Mouse (Mus musculus) heart, postnatal 36 days (tissue): ENCODE data around the gene Adk. TPM values are rescaled to one million over a fixed set of nuclear protein-coding genes. Genes with fewer than 3 reads are reported as not detected.
"Not testable (repeated sequence)": the region's sequence is repeated elsewhere in the genome, so short reads cannot be mapped to it uniquely, and the experiment has no call there.

ENCODE experiments used
- DNase-seq, 2 experiments: peaks; one replicate each; pipeline ENCODE4 v3.0.0; 2021 to 2022
- intact Hi-C: fragments of 180-260 bp; cut with DNase I; formaldehyde crosslinking; loops from one replicate; pipeline ENCODE4 v1.15.1; 2025
- total RNA-seq, 2 experiments: library from RNA; stranded (reverse); gene quantifications; 2 replicates each; pipeline ENCODE4 v1.2.3; 2021

Gene Adk
- total RNA-seq, 2 experiments from 2014 or later = 239 to 252 TPM

DNA sequence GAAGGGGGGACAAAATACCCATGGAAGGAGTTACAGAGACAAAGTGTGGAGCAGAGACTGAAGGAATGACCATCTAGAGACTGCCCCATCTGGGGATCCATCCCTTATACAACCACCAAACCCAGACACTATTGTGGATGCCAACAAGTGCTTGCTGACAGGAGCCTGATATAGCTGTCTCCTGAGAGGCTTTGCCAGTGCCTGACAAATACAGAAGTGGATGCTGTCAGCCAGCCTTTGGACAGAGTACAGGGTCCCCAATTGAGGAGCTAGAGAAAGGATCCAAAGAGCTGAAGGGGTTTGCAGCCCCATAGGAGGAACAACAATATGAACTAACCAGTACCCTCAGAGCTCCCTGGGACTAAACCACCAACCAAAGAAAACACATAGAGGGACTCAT lies 41.8 kb downstream of the Adk start:
- intact Hi-C loops, DNase-seq: not testable (repeated sequence)

- intact Hi-C loops = no loop called here
- DNase-seq = no peak
Measured at GRCm38 (mm10) chr14:21096279-21096678, 43.9 kb downstream of the Adk start.

DNA sequence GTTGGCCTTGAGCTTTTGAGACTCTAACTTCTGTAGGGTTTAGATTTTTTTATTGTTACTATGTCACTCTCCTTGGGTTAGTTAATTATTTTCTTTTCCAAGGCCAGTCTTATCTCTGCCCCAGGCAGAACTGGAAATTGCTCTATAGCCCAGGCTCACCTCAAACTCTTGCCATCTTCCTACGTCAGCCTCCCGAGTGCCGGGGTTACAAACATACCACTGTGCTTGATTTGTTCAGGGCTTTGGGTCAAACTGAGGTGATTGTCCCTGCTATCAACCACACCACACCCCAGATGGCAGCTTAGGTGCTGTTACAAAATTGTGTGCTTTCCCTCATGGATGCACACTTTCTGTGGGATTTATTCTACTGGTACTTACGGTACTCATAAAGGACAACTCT lies 44.3 kb downstream of the Adk start:
- no peak for DNase-seq
- intact Hi-C loops = no loop called here

DNA sequence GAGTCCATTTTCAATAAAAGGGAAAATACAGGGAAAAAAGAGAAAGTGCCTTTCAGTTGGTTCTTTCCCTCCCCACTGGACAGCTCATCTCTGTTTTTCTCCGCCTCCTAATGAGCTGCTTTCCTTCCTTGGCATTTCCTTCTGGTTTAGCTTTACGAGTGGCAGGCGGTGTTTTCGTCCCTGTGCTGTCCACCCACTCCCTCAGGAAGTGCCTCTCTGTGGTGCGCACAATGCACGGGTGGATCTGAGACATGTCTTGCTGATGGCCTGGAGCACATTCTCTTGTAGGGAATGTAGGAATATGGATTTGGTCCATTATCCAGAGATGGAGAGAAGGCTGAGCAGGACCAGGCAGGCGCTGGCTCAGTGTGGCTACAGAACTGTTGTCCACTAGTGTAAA lies 47.0 kb downstream of the Adk start:
- intact Hi-C loops = no loop called here
- DNase-seq = no peak

DNA sequence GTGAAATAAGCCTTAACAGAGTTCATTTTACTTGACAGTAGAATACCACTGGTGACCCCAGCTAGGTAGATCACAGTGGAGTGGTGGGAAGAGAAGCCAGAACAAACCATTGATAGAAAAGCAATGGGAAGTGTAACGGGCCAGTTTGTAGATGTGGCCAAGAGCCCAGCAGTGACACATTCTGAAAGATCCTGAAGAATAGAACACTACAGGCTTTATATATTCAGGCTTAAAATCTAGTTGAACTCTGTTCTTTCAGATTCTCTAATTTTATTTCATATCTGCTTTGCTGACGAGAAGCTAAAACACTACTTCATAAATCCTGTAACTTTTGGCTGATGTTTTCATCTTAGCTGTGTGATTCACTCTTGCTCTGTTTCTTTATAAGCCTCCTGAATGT lies 48.5 kb downstream of the Adk start:
- intact Hi-C loops = no loop called here
- DNase-seq = no peak

DNA sequence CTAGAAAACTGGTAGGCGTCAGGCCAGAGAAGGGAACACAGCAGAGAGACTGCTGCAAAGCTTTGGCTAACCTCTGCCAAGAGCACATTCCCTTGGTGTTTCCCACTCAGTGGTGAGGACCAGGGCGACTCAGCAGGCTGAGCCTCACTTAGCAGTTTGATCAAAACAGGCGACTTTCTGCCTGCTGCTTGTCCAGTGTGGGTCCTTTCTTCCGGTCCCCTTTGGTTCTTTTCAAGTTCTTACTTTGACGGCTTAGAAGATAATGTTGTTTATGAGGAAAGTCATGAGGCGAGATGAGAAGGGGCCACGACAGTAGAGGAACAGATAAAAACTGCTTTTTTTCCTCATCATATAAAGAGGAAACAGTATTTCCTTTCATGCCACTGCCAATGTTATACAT lies 49.2 kb downstream of the Adk start:
- intact Hi-C loops = no loop called here

GRCm38 (mm10) chr14:21102666-21103203 lies 50.4 kb downstream of the Adk start:
- intact Hi-C loops = no loop called here

More for the DNA sequence above, 49.2 kb downstream of the Adk start:
- DNase-seq = peak; percentile 44 to 55

GRCm38 (mm10) chr14:21105049-21105448 lies 52.7 kb downstream of the Adk start:
- DNase-seq = no peak
- intact Hi-C loops = no loop called here

More at GRCm38 (mm10) chr14:21102666-21103203, 50.4 kb downstream of the Adk start:
- DNase-seq = no peak

DNA sequence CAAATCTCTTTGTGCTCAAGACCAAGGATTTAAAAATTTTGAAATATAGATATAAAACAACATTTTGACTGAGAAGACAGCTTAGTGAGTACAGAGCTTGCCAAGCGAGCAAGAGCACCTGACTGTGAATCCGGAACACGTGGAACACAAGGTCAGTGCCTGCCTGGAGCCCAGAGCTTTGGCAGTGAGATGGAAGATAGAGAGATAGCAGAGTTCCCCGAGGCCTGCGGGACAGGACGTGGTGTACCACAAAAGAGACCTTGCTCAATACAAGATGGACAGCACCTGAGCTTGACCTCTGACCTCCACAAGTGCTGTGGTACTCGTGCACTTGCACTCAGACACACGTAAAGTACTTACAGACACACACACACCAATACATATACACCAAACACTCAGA lies 54.2 kb downstream of the Adk start:
- peak; percentile 25 to 37 for DNase-seq
- intact Hi-C loops = no loop called here

DNA sequence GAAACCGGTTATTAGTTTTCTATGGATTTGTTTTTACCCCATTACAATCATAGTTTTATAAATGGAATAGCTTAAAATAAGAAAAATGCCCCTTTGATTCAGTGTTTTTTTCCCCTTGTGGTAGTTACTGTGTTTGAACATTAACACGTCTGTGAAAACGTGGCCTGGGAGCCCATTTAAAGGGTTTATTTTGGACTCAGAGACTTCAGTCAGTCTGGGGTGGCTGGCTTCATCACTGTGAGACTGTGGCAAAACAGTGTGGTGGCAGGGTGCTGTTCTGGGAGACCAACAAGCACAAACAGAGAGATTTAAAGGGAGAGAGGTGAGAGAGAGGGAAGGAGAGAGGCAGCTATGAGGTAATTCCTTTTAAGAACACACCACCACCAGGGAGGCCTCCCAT lies 55.2 kb downstream of the Adk start:
- DNase-seq = no peak
- intact Hi-C loops = no loop called here

DNA sequence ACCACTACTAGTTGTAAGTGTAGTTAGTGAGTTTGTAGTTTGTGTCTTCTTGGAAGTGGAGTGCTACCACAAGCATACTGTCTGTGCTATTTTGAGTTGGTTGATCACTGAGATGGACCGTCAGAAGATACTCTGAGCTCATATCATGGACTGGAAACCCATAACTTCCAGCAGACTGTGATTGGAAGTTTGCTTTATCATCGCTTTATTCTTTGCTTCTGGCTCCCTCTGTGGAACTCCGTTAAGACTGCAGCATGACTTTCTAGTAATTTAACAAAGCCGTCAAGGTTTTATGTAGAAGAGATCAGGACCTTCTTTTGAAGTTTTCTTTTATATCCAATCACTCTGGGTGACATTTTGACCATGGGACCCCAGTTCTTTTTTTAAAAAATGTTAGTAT lies 58.1 kb downstream of the Adk start:
- DNase-seq = no peak
- intact Hi-C loops = loop anchor here (5.0 kb wide), 2 partner anchors 63 to 308 kb away; no protein-coding TSS in a partner anchor

DNA sequence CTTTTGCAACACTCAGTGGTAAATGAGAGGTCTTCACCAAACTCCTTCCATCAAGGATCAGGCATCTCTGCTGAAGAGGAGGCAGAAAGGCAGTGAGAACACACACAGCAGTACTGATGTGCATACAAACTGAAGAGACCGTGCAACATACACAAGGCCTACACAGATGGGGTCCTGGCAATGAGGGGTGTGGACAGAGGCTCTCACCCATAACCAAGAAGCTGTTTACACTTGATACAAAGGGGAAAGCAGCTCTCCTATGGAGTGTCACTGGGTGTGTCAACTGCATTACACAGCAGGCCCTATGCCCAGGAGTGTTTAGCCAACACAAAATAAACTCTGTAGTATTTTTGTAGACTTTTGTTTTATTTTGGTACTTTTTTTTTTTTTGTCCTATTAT lies 59.1 kb downstream of the Adk start:
- intact Hi-C loops = loop anchor here (5.0 kb wide), 2 partner anchors 64 to 309 kb away; no protein-coding TSS in a partner anchor

GRCm38 (mm10) chr14:21112174-21112573 lies 59.8 kb downstream of the Adk start:
- intact Hi-C loops = loop anchor here (5.0 kb wide), 2 partner anchors 65 to 310 kb away; no protein-coding TSS in a partner anchor
- no peak for DNase-seq

More for the DNA sequence above, 59.1 kb downstream of the Adk start:
- no peak for DNase-seq

GRCm38 (mm10) chr14:21112742-21113141 lies 60.4 kb downstream of the Adk start:
- intact Hi-C loops = loop anchor here (5.0 kb wide), 2 partner anchors 65 to 310 kb away; no protein-coding TSS in a partner anchor
- no peak for DNase-seq

DNA sequence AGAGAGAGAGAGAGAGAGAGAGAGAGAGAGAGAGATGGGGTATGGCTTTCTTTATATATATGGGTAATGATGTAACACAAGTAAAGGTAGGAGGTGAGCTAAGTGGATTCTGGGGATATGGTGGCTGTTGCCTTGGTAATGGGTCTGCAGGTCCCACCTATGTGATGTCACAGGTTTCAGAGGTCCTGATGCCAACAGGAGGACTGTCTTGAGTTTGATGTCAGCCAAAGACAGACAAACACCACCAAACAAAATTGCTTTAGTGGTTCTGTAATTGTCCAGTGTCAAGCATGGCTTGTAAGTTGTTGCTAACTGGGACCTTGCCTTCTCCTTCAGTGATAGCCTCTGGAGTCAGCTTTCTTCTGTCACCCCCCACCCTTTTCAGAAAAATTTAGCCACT lies 62.0 kb downstream of the Adk start:
- no peak for DNase-seq
- intact Hi-C loops = loop anchor here (5.0 kb wide), 2 partner anchors 67 to 312 kb away; no protein-coding TSS in a partner anchor

DNA sequence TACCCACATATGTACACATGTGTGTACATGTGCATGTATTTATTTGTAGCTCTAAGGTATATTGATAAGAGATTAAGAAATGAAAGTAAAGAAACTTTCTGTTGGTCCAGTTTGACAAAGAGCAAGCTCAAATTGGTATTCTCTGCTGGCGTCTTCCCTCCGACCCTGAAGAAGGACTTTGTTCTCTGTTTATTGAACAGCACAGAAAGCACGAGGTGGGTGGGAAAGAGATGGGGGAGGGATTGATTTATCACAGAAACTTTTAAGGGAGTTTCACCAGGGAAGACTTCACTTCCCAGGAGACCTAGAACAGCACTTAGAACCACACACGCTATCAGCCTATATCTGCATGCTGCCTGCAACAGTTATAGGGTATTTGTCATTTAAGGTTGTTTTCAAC lies 62.9 kb downstream of the Adk start:
- DNase-seq = no peak
- intact Hi-C loops = no loop called here

DNA sequence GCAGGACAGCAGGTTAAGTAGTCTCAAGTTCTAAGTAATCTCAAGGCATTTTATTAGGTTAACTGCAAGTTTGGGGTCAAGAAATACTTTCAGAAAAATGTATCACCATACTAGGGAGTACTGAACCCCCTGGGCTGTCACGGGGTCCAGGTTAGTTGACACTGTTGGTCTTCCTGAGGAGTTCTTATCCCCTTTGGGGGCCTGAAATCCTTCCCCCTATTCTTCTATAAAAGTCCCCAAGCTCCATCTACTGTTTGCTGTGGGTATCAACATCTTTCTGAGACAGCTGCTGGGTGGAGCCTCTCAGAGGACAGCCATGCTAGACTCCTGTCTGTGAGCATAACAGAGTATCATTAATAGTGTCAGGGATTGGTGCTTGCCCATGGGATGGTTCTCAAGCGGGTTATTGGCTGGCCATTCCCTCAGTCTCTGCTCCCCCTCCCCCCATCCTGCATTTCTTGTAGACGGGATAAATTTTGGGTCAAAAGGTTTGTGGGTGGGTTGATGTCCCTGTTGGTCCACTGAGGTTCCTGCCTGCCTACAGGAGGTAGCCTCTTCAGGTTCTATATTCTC lies 63.6 kb downstream of the Adk start:
- no peak for DNase-seq
- intact Hi-C loops = no loop called here

GRCm38 (mm10) chr14:21118095-21118494 lies 65.7 kb downstream of the Adk start:
- intact Hi-C loops = no loop called here
- no peak for DNase-seq

DNA sequence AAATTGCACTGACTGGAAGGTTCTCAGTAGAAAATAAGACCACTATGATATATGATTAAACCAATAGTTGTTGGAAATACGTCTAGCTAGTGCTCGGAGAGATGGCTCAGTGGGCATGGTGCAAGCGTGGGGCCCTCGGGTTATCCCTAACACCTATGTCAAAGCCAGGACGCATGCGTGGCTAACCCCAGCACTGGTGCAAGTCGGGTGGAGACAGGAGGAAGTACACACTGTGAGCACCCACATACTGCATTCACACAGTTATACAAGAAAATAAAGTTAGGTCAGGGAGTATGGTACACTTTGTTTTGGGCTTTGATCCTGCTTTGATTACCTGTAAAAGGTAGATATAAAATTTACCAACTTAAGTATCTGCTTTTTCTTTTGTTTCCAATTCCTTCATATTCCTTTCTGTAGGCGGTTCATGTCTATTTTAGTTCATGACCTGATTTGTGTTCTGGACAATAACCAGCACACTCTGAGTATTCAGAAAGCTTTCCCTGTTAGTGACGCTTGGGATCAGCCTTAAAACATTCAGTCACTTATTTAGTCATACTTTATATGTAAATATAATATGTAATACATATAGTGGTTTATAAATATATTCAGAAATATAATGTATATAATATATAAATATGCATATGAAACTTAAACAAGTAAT lies 67.4 kb downstream of the Adk start:
- no peak for DNase-seq
- intact Hi-C loops = loop anchor here (5.0 kb wide), 1 partner anchor 623 kb away; no protein-coding TSS in a partner anchor

DNA sequence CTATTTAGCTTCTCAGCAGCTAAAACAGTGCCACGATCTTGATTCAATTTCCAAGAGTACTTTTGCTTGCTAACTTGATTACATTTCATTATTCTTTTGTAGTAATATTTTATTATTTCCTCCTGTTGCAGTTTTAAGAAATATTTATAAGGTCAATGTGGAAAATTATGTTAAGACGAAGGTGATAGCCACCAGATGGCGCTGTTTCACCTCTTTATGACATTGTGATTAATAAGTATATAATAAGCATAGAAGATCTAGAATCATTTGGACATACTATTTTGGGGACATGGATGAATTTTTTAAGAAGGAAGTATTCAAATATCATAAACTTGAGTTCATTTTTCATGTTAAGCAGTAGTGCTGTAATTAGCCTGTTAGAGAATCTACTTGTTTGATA lies 68.1 kb downstream of the Adk start:
- peak; percentile 44 to 59 for DNase-seq
- intact Hi-C loops = loop anchor here (5.0 kb wide), 1 partner anchor 622 kb away; no protein-coding TSS in a partner anchor

- no peak for DNase-seq
- intact Hi-C loops = no loop called here
Measured at GRCm38 (mm10) chr14:21127215-21127614, 74.8 kb downstream of the Adk start.

DNA sequence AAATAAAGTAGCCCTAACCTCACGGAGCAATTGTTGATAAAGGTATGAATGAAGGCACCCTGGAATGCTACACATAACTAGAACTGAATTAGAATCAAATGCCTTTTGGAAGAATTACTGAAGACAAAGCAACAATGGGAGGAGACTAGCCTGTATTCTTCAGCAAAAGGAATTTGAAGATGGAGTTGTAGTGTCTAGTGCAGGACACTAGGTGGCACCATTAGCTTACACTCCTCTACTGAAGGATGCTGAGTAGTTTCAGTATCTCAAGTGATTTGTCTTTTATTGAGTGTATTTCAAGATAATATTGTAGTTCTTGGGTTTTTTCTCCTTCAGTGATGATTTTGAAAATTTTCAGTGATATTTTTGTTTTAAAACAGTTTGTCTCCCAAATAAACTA lies 84.5 kb downstream of the Adk start:
- intact Hi-C loops = loop anchor here (1.0 to 5.0 kb wide), 4 partner anchors 360 to 710 kb away; partner anchors contain the start of gene Comtd1
- DNase-seq = peak; percentile 42 to 49
